Mouse (Mus musculus): ENCODE measurements at regions not wholly inside any gene's neighbourhood (a gene's known extent, or its start where the extent isn't known, plus 50 kb on each side); places are given as distances from the start of the nearest gene placed in this dataset.

- no peaks in the 10 kb centered on the region for H3K79me2 ChIP-seq (ENCODE audit: control insufficient read depth, insufficient read depth)
- TF ChIP-seq E2F4 (IDR thresholded peaks at IDR 0.05; ENCODE audit: insufficient read depth) (no peak), USF1 (IDR thresholded peaks at IDR 0.05; ENCODE audit: low read depth) (no peak), MYOG (IDR thresholded peaks at IDR 0.05; ENCODE audit: control insufficient read depth in 1 of 3, insufficient read depth in 1 of 3, insufficient read length in 2 of 3, low read depth in 2 of 3) (no peak), POLR2AphosphoS2 (IDR thresholded peaks at IDR 0.05; ENCODE audit: insufficient read length, low read depth) (no peak), MYOD1 (IDR thresholded peaks at IDR 0.05; ENCODE audit: control insufficient read depth in 1 of 3, insufficient read length in 2 of 3, low read depth in 2 of 3) (no peak), TCF12 (IDR thresholded peaks at IDR 0.05; ENCODE audit: insufficient read depth, poor library complexity, severe bottlenecking) (no peak), CEBPB (IDR thresholded peaks at IDR 0.05; ENCODE audit: insufficient read depth, poor library complexity, severe bottlenecking) (no peak), TCF3 (IDR thresholded peaks at IDR 0.05; ENCODE audit: insufficient read length, low read depth) (no peak), SRF (IDR thresholded peaks at IDR 0.05; ENCODE audit: control insufficient read depth, insufficient read length, low read depth) (no peak), MAX (IDR thresholded peaks at IDR 0.05; ENCODE audit: low read depth) (no peak), REST (IDR thresholded peaks at IDR 0.05; ENCODE audit: insufficient read depth, insufficient read length) (no peak), POLR2A (IDR thresholded peaks at IDR 0.05; ENCODE audit: insufficient read length, low read depth) (no peak)
- H3K4me3 ChIP-seq, result no peak overlapping the region
- H3K4me2 ChIP-seq (ENCODE audit: low read depth), result no peak overlapping the region
- H3ac ChIP-seq (ENCODE audit: control insufficient read depth, insufficient read length), result no peak overlapping the region
- no peaks in the 10 kb centered on the region for H3K27me3 ChIP-seq (ENCODE audit: control insufficient read depth, insufficient read depth, insufficient read length)
- no peaks in the 10 kb centered on the region for H3K36me3 ChIP-seq (ENCODE audit: control insufficient read depth, insufficient read depth)
These were observed 618.1 kb upstream of the Tenm3 start for GRCm38 (mm10) chr8:49461724-49462473.

GRCm38 (mm10) chr8:49445444-49445843 is 601.7 kb upstream of the Tenm3 start:
- Histone ChIP-seq H3K79me2 (ENCODE audit: control insufficient read depth, insufficient read depth) (no peaks in the 10 kb centered on the region), H3K27me3 (ENCODE audit: control insufficient read depth, insufficient read depth, insufficient read length) (no peaks in the 10 kb centered on the region), H3K36me3 (ENCODE audit: control insufficient read depth, insufficient read depth) (no peaks in the 10 kb centered on the region), H3ac (ENCODE audit: control insufficient read depth, insufficient read length) (no peak overlapping the region), H3K4me2 (ENCODE audit: low read depth) (no peak overlapping the region), H3K4me3 (no peak overlapping the region)
- TF ChIP-seq POLR2A (IDR thresholded peaks at IDR 0.05; ENCODE audit: insufficient read length, low read depth), result no peak

- Histone ChIP-seq H3K36me3 (ENCODE audit: control insufficient read depth, insufficient read depth) (no peaks in the 10 kb centered on the region), H3ac (ENCODE audit: control insufficient read depth, insufficient read length) (no peak overlapping the region), H3K27me3 (ENCODE audit: control insufficient read depth, insufficient read depth, insufficient read length) (no peaks in the 10 kb centered on the region), H3K4me2 (ENCODE audit: low read depth) (no peak overlapping the region), H3K4me3 (no peak overlapping the region), H3K79me2 (ENCODE audit: control insufficient read depth, insufficient read depth) (no peaks in the 10 kb centered on the region)
- no peak for TF ChIP-seq REST (IDR thresholded peaks at IDR 0.05; ENCODE audit: insufficient read depth, insufficient read length)
- TF ChIP-seq CEBPB (IDR thresholded peaks at IDR 0.05; ENCODE audit: insufficient read depth, poor library complexity, severe bottlenecking), result no peak
- no peak for TF ChIP-seq POLR2A (IDR thresholded peaks at IDR 0.05; ENCODE audit: insufficient read length, low read depth)
- no peak for TF ChIP-seq SRF (IDR thresholded peaks at IDR 0.05; ENCODE audit: control insufficient read depth, insufficient read length, low read depth)
- no peak for TF ChIP-seq USF1 (IDR thresholded peaks at IDR 0.05; ENCODE audit: low read depth)
- no peak for TF ChIP-seq TCF3 (IDR thresholded peaks at IDR 0.05; ENCODE audit: insufficient read length, low read depth)
- no peak for TF ChIP-seq MYOD1 (IDR thresholded peaks at IDR 0.05; ENCODE audit: control insufficient read depth in 1 of 3, insufficient read length in 2 of 3, low read depth in 2 of 3)
- TF ChIP-seq TCF12 (IDR thresholded peaks at IDR 0.05; ENCODE audit: insufficient read depth, poor library complexity, severe bottlenecking), result no peak
- TF ChIP-seq MYOG (IDR thresholded peaks at IDR 0.05; ENCODE audit: control insufficient read depth in 1 of 3, insufficient read depth in 1 of 3, insufficient read length in 2 of 3, low read depth in 2 of 3), result no peak
- no peak for TF ChIP-seq MAX (IDR thresholded peaks at IDR 0.05; ENCODE audit: low read depth)
- no peak for TF ChIP-seq POLR2AphosphoS2 (IDR thresholded peaks at IDR 0.05; ENCODE audit: insufficient read length, low read depth)
- no peak for TF ChIP-seq E2F4 (IDR thresholded peaks at IDR 0.05; ENCODE audit: insufficient read depth)
These were observed 597.5 kb upstream of the Tenm3 start for GRCm38 (mm10) chr8:49441270-49441669.

GRCm38 (mm10) chr8:49396519-49396918 is 552.8 kb upstream of the Tenm3 start:
- no peak overlapping the region for H3K4me3 ChIP-seq
- TF ChIP-seq SRF (IDR thresholded peaks at IDR 0.05; ENCODE audit: control insufficient read depth, insufficient read length, low read depth) (no peak), USF1 (IDR thresholded peaks at IDR 0.05; ENCODE audit: low read depth) (no peak), POLR2A (IDR thresholded peaks at IDR 0.05; ENCODE audit: insufficient read length, low read depth) (no peak), E2F4 (IDR thresholded peaks at IDR 0.05; ENCODE audit: insufficient read depth) (no peak), MYOD1 (IDR thresholded peaks at IDR 0.05; ENCODE audit: control insufficient read depth in 1 of 3, insufficient read length in 2 of 3, low read depth in 2 of 3) (no peak), TCF3 (IDR thresholded peaks at IDR 0.05; ENCODE audit: insufficient read length, low read depth) (no peak), POLR2AphosphoS2 (IDR thresholded peaks at IDR 0.05; ENCODE audit: insufficient read length, low read depth) (no peak), TCF12 (IDR thresholded peaks at IDR 0.05; ENCODE audit: insufficient read depth, poor library complexity, severe bottlenecking) (no peak), REST (IDR thresholded peaks at IDR 0.05; ENCODE audit: insufficient read depth, insufficient read length) (no peak), MYOG (IDR thresholded peaks at IDR 0.05; ENCODE audit: control insufficient read depth in 1 of 3, insufficient read depth in 1 of 3, insufficient read length in 2 of 3, low read depth in 2 of 3) (no peak), MAX (IDR thresholded peaks at IDR 0.05; ENCODE audit: low read depth) (no peak), CEBPB (IDR thresholded peaks at IDR 0.05; ENCODE audit: insufficient read depth, poor library complexity, severe bottlenecking) (no peak)

GRCm38 (mm10) chr8:49395029-49395428 is 551.3 kb upstream of the Tenm3 start:
- Histone ChIP-seq H3K27me3 (ENCODE audit: control insufficient read depth, insufficient read depth, insufficient read length) (no peaks in the 10 kb centered on the region), H3K4me2 (ENCODE audit: low read depth) (no peak overlapping the region), H3K79me2 (ENCODE audit: control insufficient read depth, insufficient read depth) (no peaks in the 10 kb centered on the region), H3K4me3 (no peak overlapping the region), H3K36me3 (ENCODE audit: control insufficient read depth, insufficient read depth) (no peaks in the 10 kb centered on the region), H3ac (ENCODE audit: control insufficient read depth, insufficient read length) (no peak overlapping the region)
- TF ChIP-seq SRF (IDR thresholded peaks at IDR 0.05; ENCODE audit: control insufficient read depth, insufficient read length, low read depth), result no peak
- no peak for TF ChIP-seq TCF3 (IDR thresholded peaks at IDR 0.05; ENCODE audit: insufficient read length, low read depth)
- TF ChIP-seq TCF12 (IDR thresholded peaks at IDR 0.05; ENCODE audit: insufficient read depth, poor library complexity, severe bottlenecking), result no peak
- TF ChIP-seq E2F4 (IDR thresholded peaks at IDR 0.05; ENCODE audit: insufficient read depth), result no peak
- TF ChIP-seq MYOD1 (IDR thresholded peaks at IDR 0.05; ENCODE audit: control insufficient read depth in 1 of 3, insufficient read length in 2 of 3, low read depth in 2 of 3), result no peak
- TF ChIP-seq POLR2A (IDR thresholded peaks at IDR 0.05; ENCODE audit: insufficient read length, low read depth), result no peak
- no peak for TF ChIP-seq USF1 (IDR thresholded peaks at IDR 0.05; ENCODE audit: low read depth)
- TF ChIP-seq POLR2AphosphoS2 (IDR thresholded peaks at IDR 0.05; ENCODE audit: insufficient read length, low read depth), result no peak
- no peak for TF ChIP-seq MAX (IDR thresholded peaks at IDR 0.05; ENCODE audit: low read depth)
- TF ChIP-seq REST (IDR thresholded peaks at IDR 0.05; ENCODE audit: insufficient read depth, insufficient read length), result no peak
- TF ChIP-seq CEBPB (IDR thresholded peaks at IDR 0.05; ENCODE audit: insufficient read depth, poor library complexity, severe bottlenecking), result no peak
- TF ChIP-seq MYOG (IDR thresholded peaks at IDR 0.05; ENCODE audit: control insufficient read depth in 1 of 3, insufficient read depth in 1 of 3, insufficient read length in 2 of 3, low read depth in 2 of 3), result no peak

More at GRCm38 (mm10) chr8:49396519-49396918, 552.8 kb upstream of the Tenm3 start:
- Histone ChIP-seq H3K79me2 (ENCODE audit: control insufficient read depth, insufficient read depth) (no peaks in the 10 kb centered on the region), H3K27me3 (ENCODE audit: control insufficient read depth, insufficient read depth, insufficient read length) (no peaks in the 10 kb centered on the region), H3K4me2 (ENCODE audit: low read depth) (no peak overlapping the region), H3ac (ENCODE audit: control insufficient read depth, insufficient read length) (no peak overlapping the region), H3K36me3 (ENCODE audit: control insufficient read depth, insufficient read depth) (no peaks in the 10 kb centered on the region)

Data from myocyte (in vitro differentiated cells).